Mouse (Mus musculus): ENCODE measurements at regions not wholly inside any gene's neighbourhood (a gene's known extent, or its start where the extent isn't known, plus 50 kb on each side); places are given as distances from the start of the nearest gene placed in this dataset.
"Not testable (repeated sequence)": the region's sequence is repeated elsewhere in the genome, so short reads cannot be mapped to it uniquely, and the experiment has no call there.

GRCm38 (mm10) chr6:31810602-31811512, 239.2 kb upstream of the 1700012A03Rik start:
- DNase-seq (ENCODE audit: low read depth) = no peak

GRCm38 (mm10) chr6:31804468-31804867, 240.7 kb upstream of the Podxl start:
- DNase-seq (ENCODE audit: low read depth) = not testable (repeated sequence)

- not testable (repeated sequence) for DNase-seq (ENCODE audit: low read depth)
Measured at GRCm38 (mm10) chr6:31803222-31803621, 239.4 kb upstream of the Podxl start.

- DNase-seq (ENCODE audit: low read depth) = no peak
Measured at GRCm38 (mm10) chr6:31791547-31791946, 227.8 kb upstream of the Podxl start.

- DNase-seq (ENCODE audit: low read depth) = no peak
Measured at GRCm38 (mm10) chr6:31790906-31791305, 227.1 kb upstream of the Podxl start.

GRCm38 (mm10) chr6:31776841-31777240, 213.1 kb upstream of the Podxl start:
- DNase-seq (ENCODE audit: low read depth) = no peak

- no peak for DNase-seq (ENCODE audit: low read depth)
Measured at GRCm38 (mm10) chr6:31771916-31772315, 208.1 kb upstream of the Podxl start.

GRCm38 (mm10) chr6:31745589-31745988, 181.8 kb upstream of the Podxl start:
- DNase-seq (ENCODE audit: low read depth) = no peak

- DNase-seq (ENCODE audit: low read depth) = no peak
Measured at GRCm38 (mm10) chr6:31731391-31731790, 167.6 kb upstream of the Podxl start.

- no peak for DNase-seq (ENCODE audit: low read depth)
Measured at GRCm38 (mm10) chr6:31719614-31720013, 155.8 kb upstream of the Podxl start.

GRCm38 (mm10) chr6:31718843-31719242, 155.1 kb upstream of the Podxl start:
- no peak for DNase-seq (ENCODE audit: low read depth)

GRCm38 (mm10) chr6:31717531-31717930, 153.8 kb upstream of the Podxl start:
- DNase-seq (ENCODE audit: low read depth) = peak; percentile 43

GRCm38 (mm10) chr6:31707256-31707655, 143.5 kb upstream of the Podxl start:
- no peak for DNase-seq (ENCODE audit: low read depth)

GRCm38 (mm10) chr6:31704191-31704590, 140.4 kb upstream of the Podxl start:
- DNase-seq (ENCODE audit: low read depth) = no peak

GRCm38 (mm10) chr6:31702931-31703330, 139.2 kb upstream of the Podxl start:
- no peak for DNase-seq (ENCODE audit: low read depth)

- DNase-seq (ENCODE audit: low read depth) = peak; percentile 38
Measured at GRCm38 (mm10) chr6:31695885-31696284, 132.1 kb upstream of the Podxl start.

GRCm38 (mm10) chr6:31693047-31693446, 129.3 kb upstream of the Podxl start:
- DNase-seq (ENCODE audit: low read depth) = peak; percentile 50

GRCm38 (mm10) chr6:31692024-31692423, 128.2 kb upstream of the Podxl start:
- DNase-seq (ENCODE audit: low read depth) = no peak

- no peak for DNase-seq (ENCODE audit: low read depth)
Measured at GRCm38 (mm10) chr6:31680101-31680500, 116.3 kb upstream of the Podxl start.

GRCm38 (mm10) chr6:31665671-31666486, 102.1 kb upstream of the Podxl start:
- DNase-seq (ENCODE audit: low read depth) = peak; percentile 21

GRCm38 (mm10) chr6:31664495-31664894, 100.7 kb upstream of the Podxl start:
- DNase-seq (ENCODE audit: low read depth) = peak; percentile 69

- DNase-seq (ENCODE audit: low read depth) = peak; percentile 74
Measured at GRCm38 (mm10) chr6:31660778-31661177, 97.0 kb upstream of the Podxl start.

GRCm38 (mm10) chr6:31659901-31660300, 96.1 kb upstream of the Podxl start:
- no peak for DNase-seq (ENCODE audit: low read depth)

All from 416B (cell line).